Mouse (Mus musculus) bone marrow macrophage, adult 2 months (primary cell): Measurements from ENCODE around the gene Zfp879.

Experiments
- CTCF ChIP-seq: IDR thresholded peaks from 2 replicates; pipeline ENCODE4 v1.5.1; 2012; ENCODE audit warnings: low read depth, mild to moderate bottlenecking, low read length, moderate library complexity
- POLR2A ChIP-seq: IDR thresholded peaks from 2 replicates; pipeline ENCODE4 v1.6.1; 2012; ENCODE audit warnings: mild to moderate bottlenecking, low read depth, low read length, borderline replicate concordance

DNA sequence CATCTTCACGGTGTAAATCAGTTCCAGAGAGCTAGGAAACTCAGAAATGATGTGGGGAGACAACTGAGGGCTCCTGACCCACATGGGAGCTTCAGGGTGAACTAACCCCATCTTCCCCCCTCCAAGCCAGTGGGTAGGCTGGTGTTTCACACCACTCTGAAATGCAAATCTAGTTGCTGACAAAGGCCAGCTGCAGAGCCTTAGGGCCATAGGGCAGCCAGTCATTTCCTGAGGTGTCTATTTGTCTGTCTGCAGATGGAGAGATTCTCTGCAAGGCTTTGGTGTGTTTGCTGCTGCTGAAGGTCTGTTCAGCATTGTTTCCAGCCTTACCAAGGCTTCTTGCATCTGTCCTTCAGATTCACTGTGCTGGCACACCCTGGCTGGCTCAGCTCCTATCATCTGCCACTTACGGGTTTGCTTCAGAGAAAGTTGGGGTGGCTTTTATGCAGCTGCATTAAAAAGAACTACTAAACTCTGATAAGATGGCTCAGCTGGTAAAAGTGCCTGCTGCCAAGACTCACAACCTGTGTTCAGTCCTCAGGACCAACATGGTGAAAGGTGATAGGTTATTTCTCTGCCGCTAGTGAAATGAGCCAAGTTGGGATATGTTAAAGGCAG is 7.3 kb upstream of the Zfp879 start:
- TF ChIP-seq CTCF (no peak), POLR2A (no peak)
